Mouse (Mus musculus) heart, adult 2 months (tissue): ENCODE results near the gene 4930455H04Rik. TPM values are rescaled to one million over a fixed set of nuclear protein-coding genes. Genes with fewer than 3 reads are reported as not detected.

Experiments used
- DNase-seq, 2 experiments: peaks; one replicate each; pipeline ENCODE4 v3.0.0; 2021
- H3K27ac ChIP-seq: fragments of 200-600 bp; 2 replicates; pipeline ENCODE4 v1.8.1; 2022
- H3K27me3 ChIP-seq: fragments of 200-500 bp; 2 replicates; pipeline ENCODE4 v1.6.1; 2012; ENCODE audit warnings: mild to moderate bottlenecking, low read length, inconsistent platforms, mixed read lengths; ENCODE audit not compliant: control insufficient read depth, insufficient read depth
- H3K36me3 ChIP-seq: fragments of 200-500 bp; 2 replicates; pipeline ENCODE4 v1.6.1; 2012; ENCODE audit warnings: low read length, inconsistent platforms; ENCODE audit not compliant: control insufficient read depth, insufficient read depth
- H3K4me1 ChIP-seq: fragments of 200-500 bp; 2 replicates; pipeline ENCODE4 v1.6.1; 2011; ENCODE audit warnings: low read length; ENCODE audit not compliant: control insufficient read depth, insufficient read depth
- H3K4me3 ChIP-seq: fragments of 200-600 bp; 2 replicates; pipeline ENCODE4 v1.8.1; 2022
- H3K79me2 ChIP-seq: fragments of 200-500 bp; replicated peaks from 2 replicates; pipeline ENCODE4 v1.6.1; 2012; ENCODE audit warnings: mild to moderate bottlenecking, inconsistent platforms, low read length, moderate library complexity, mixed read lengths; ENCODE audit not compliant: control insufficient read depth, insufficient read depth
- H3K9ac ChIP-seq: fragments of 200-500 bp; 2 replicates; pipeline ENCODE4 v1.6.1; 2012; ENCODE audit warnings: low read depth, mild to moderate bottlenecking, control low read depth, inconsistent platforms, low read length, mixed read lengths
- CTCF ChIP-seq: fragments of 200-600 bp; IDR thresholded peaks from 2 replicates; pipeline ENCODE4 v1.8.1; 2022; ENCODE audit warnings: antibody characterized with exemption, mild to moderate bottlenecking, moderate library complexity
- EP300 ChIP-seq: fragments of 200-500 bp; IDR thresholded peaks from 2 replicates; pipeline ENCODE4 v1.6.1; 2011; ENCODE audit warnings: low read depth, low read length, control low read depth; ENCODE audit not compliant: insufficient read depth
- POLR2A ChIP-seq: fragments of 200-500 bp; IDR thresholded peaks from 2 replicates; pipeline ENCODE4 v1.6.1; 2011; ENCODE audit warnings: mild to moderate bottlenecking, low read depth, low read length, control low read depth; ENCODE audit not compliant: insufficient read depth
- WGBS: fragments of 180-500 bp; shearing (Covaris S2); methylation state at CpG from one replicate; pipeline ENCODE4 v1.1.7; 2018; 5-methylcytosine and 5-hydroxymethylcytosine counted together
- intact Hi-C: fragments of 180-260 bp; cut with DNase I; formaldehyde crosslinking; loops from one replicate; pipeline ENCODE4 v1.15.1; 2025
- polyA plus RNA-seq: library from polyadenylated mRNA; depleted of rRNA; stranded (reverse); fragments of >200 nt; gene quantifications from 2 replicates; pipeline ENCODE4 v1.2.3, GENCODE M21; 2012
- total RNA-seq, 2 experiments: library from RNA; stranded (reverse); gene quantifications; 2 replicates each; pipeline ENCODE4 v1.2.3; 2021

Gene 4930455H04Rik
- total and polyA plus RNA-seq, 3 experiments = 0.16 TPM; not detected in 2

GRCm38 (mm10) chr3:117006636-117007035, 38.6 kb downstream of the 4930455H04Rik start:
- no peak for DNase-seq
- Histone ChIP-seq H3K4me1 (peaks cover 4% of the 10 kb centered on the region), H3K9ac (no peak overlapping the region), H3K4me3 (no peak overlapping the region), H3K36me3 (peaks cover under 1% of the 10 kb centered on the region; the same call in 1 of the 2 replicates), H3K27ac (no peak overlapping the region), H3K79me2 (no peaks in the 10 kb centered on the region), H3K27me3 (no peaks in the 10 kb centered on the region)
- TF ChIP-seq POLR2A = no peak
- intact Hi-C loops = no loop called here
- WGBS = 61% methylated on average over 3 of the region's 3 CpGs

- Histone ChIP-seq H3K79me2 (no peaks in the 10 kb centered on the region), H3K4me1 (no peaks in the 10 kb centered on the region), H3K9ac (no peak overlapping the region), H3K4me3 (no peak overlapping the region), H3K27ac (no peak overlapping the region), H3K36me3 (no peaks in the 10 kb centered on the region), H3K27me3 (no peaks in the 10 kb centered on the region)
- DNase-seq = no peak
- no peak for TF ChIP-seq EP300
- no peak for TF ChIP-seq POLR2A
- no peak for TF ChIP-seq CTCF
- 81% methylated on average over 6 of the region's 6 CpGs for WGBS
- intact Hi-C loops = no loop called here
Observed at GRCm38 (mm10) chr3:117007340-117007739, 39.3 kb downstream of the 4930455H04Rik start.

GRCm38 (mm10) chr3:117010182-117010581, 42.1 kb downstream of the 4930455H04Rik start:
- no peaks in the 10 kb centered on the region for H3K4me1 ChIP-seq
- H3K27ac ChIP-seq = no peak overlapping the region
- no peaks in the 10 kb centered on the region for H3K36me3 ChIP-seq
- intact Hi-C loops = no loop called here
- H3K27me3 ChIP-seq = no peaks in the 10 kb centered on the region
- no peak for DNase-seq
- no peaks in the 10 kb centered on the region for H3K79me2 ChIP-seq
- WGBS = 83% methylated on average over 6 of the region's 6 CpGs
- no peak overlapping the region for H3K9ac ChIP-seq
- TF ChIP-seq CTCF (no peak), EP300 (no peak), POLR2A (no peak)
- H3K4me3 ChIP-seq = no peak overlapping the region

- Histone ChIP-seq H3K79me2 (no peaks in the 10 kb centered on the region), H3K4me1 (peaks cover 3% of the 10 kb centered on the region), H3K27ac (peak overlapping the region; percentile 82), H3K4me3 (no peak overlapping the region), H3K36me3 (peaks cover 2% of the 10 kb centered on the region; the same call in 1 of the 2 replicates), H3K9ac (no peak overlapping the region), H3K27me3 (no peaks in the 10 kb centered on the region)
- no peak for TF ChIP-seq CTCF
- TF ChIP-seq EP300 = 0 out of 2 replicates have a peak, but pooled peaks have one; percentile 37
- TF ChIP-seq POLR2A = peak; percentile 30; the same call in 1 of the 2 replicates
- intact Hi-C loops = loop anchor here (1.0 to 5.0 kb wide), 5 partner anchors 38 to 98 kb away; no protein-coding TSS in a partner anchor
- peak in 1 of 2 experiments; percentile 33 for DNase-seq
- 59% methylated on average over 3 of the region's 3 CpGs for WGBS
Observed at GRCm38 (mm10) chr3:117020319-117020718, 52.3 kb downstream of the 4930455H04Rik start.

- Histone ChIP-seq H3K4me1 (peaks cover 3% of the 10 kb centered on the region), H3K36me3 (peaks cover 2% of the 10 kb centered on the region; the same call in 1 of the 2 replicates), H3K4me3 (no peak overlapping the region), H3K9ac (no peak overlapping the region), H3K27ac (peak overlapping the region; percentile 20; the same call in 1 of the 2 replicates), H3K27me3 (no peaks in the 10 kb centered on the region), H3K79me2 (no peaks in the 10 kb centered on the region)
- TF ChIP-seq POLR2A (no peak), CTCF (no peak), EP300 (no peak)
- 57% methylated on average over 7 of the region's 7 CpGs for WGBS
- intact Hi-C loops = loop anchor here (5.0 kb wide), 3 partner anchors 45 to 100 kb away; no protein-coding TSS in a partner anchor
- no peak for DNase-seq
Observed at GRCm38 (mm10) chr3:117021907-117022306, 53.8 kb downstream of the 4930455H04Rik start.

GRCm38 (mm10) chr3:117024111-117024510, 56.0 kb downstream of the 4930455H04Rik start:
- H3K27ac ChIP-seq = peak overlapping the region; percentile 55
- peaks cover 3% of the 10 kb centered on the region for H3K4me1 ChIP-seq
- H3K4me3 ChIP-seq = no peak overlapping the region
- no peaks in the 10 kb centered on the region for H3K27me3 ChIP-seq
- DNase-seq = peak in 1 of 2 experiments; percentile 15
- no peak overlapping the region for H3K9ac ChIP-seq
- intact Hi-C loops = loop anchor here (5.0 kb wide), 3 partner anchors 43 to 102 kb away; no protein-coding TSS in a partner anchor
- TF ChIP-seq POLR2A (no peak), CTCF (no peak), EP300 (no peak)
- 58% methylated on average over 1 of the region's 1 CpGs for WGBS
- H3K79me2 ChIP-seq = no peaks in the 10 kb centered on the region
- peaks cover 2% of the 10 kb centered on the region; the same call in 1 of the 2 replicates for H3K36me3 ChIP-seq
